Mouse (Mus musculus) small intestine, adult 2 months (tissue): Measurements from ENCODE around the gene Hapln1.

Experiments used
- CTCF ChIP-seq: fragments of 200-500 bp; IDR thresholded peaks from 2 replicates; pipeline ENCODE4 v1.5.1; 2012; ENCODE audit warnings: low read depth, mild to moderate bottlenecking, control low read depth, inconsistent platforms, low read length, moderate library complexity, mixed read lengths; ENCODE audit not compliant: insufficient replicate concordance, insufficient read length; ENCODE audit errors: extremely low read depth
- POLR2A ChIP-seq: fragments of 200-500 bp; IDR thresholded peaks from 2 replicates; pipeline ENCODE4 v1.6.1; 2012; ENCODE audit warnings: low read depth, mild to moderate bottlenecking, control low read depth, inconsistent platforms, low read length, moderate library complexity

GRCm38 (mm10) chr13:89595105-89595504, 55.5 kb downstream of the Hapln1 start:
- TF ChIP-seq CTCF (no peak), POLR2A (no peak)
